Mouse (Mus musculus) frontal cortex, postnatal 10 days (tissue): Measurements from ENCODE around the gene Ubash3a.

Experiments used
- DNase-seq, 2 experiments: peaks; one replicate each; pipeline ENCODE4 v3.0.0; 2022; ENCODE audit warnings: low spot score in 2 of 2, mixed read lengths in 1 of 2

Gene Ubash3a

GRCm38 (mm10) chr17:31207771-31208334 lies at the start of gene Ubash3a:
Gene Ubash3a (plus strand): TSS chr17:31207873.
- DNase-seq, result no peak

GRCm38 (mm10) chr17:31157921-31158320 lies 49.8 kb upstream of the Ubash3a start:
- DNase-seq, result no peak

GRCm38 (mm10) chr17:31160291-31160690 lies 47.4 kb upstream of the Ubash3a start:
- no peak for DNase-seq

GRCm38 (mm10) chr17:31162607-31163006 lies 45.1 kb upstream of the Ubash3a start:
- DNase-seq, result no peak

GRCm38 (mm10) chr17:31163821-31164220 lies 43.9 kb upstream of the Ubash3a start:
- DNase-seq, result no peak

GRCm38 (mm10) chr17:31165127-31165526 lies 42.5 kb upstream of the Ubash3a start, which contains the start of gene Tff1:
Gene Tff1 (minus strand): TSS chr17:31165277.
- no peak for DNase-seq

- no peak for DNase-seq
Observed at GRCm38 (mm10) chr17:31169796-31170195, 37.9 kb upstream of the Ubash3a start.

GRCm38 (mm10) chr17:31176321-31176720 lies 31.4 kb upstream of the Ubash3a start:
- no peak for DNase-seq

- DNase-seq, result no peak
Observed at GRCm38 (mm10) chr17:31181490-31181889, 26.2 kb upstream of the Ubash3a start.

GRCm38 (mm10) chr17:31183180-31183974 lies 24.3 kb upstream of the Ubash3a start:
- peak in 1 of 2 experiments; percentile 10 for DNase-seq

GRCm38 (mm10) chr17:31184269-31184990 lies 23.2 kb upstream of the Ubash3a start:
- DNase-seq, result no peak

- DNase-seq, result peak; percentile 22 to 67
Observed at GRCm38 (mm10) chr17:31187370-31187769, 20.3 kb upstream of the Ubash3a start.

GRCm38 (mm10) chr17:31191825-31192224 lies 15.8 kb upstream of the Ubash3a start:
- DNase-seq, result no peak

- DNase-seq, result no peak
Observed at GRCm38 (mm10) chr17:31192663-31193062, 15.0 kb upstream of the Ubash3a start.

GRCm38 (mm10) chr17:31193360-31193759 lies 14.3 kb upstream of the Ubash3a start:
- no peak for DNase-seq

- DNase-seq, result no peak
Observed at GRCm38 (mm10) chr17:31195207-31195606, 12.5 kb upstream of the Ubash3a start.

- DNase-seq, result no peak
Observed at GRCm38 (mm10) chr17:31196283-31196682, 11.4 kb upstream of the Ubash3a start.

- DNase-seq, result no peak
Observed at GRCm38 (mm10) chr17:31198877-31199276, 8.8 kb upstream of the Ubash3a start, which contains the start of gene Tmprss3. Gene Tmprss3 (minus strand): TSS chr17:31198977.

GRCm38 (mm10) chr17:31208654-31209053 lies 981 bp downstream of the Ubash3a start:
- DNase-seq, result no peak

- no peak for DNase-seq
Observed at GRCm38 (mm10) chr17:31209376-31209930, 1.8 kb downstream of the Ubash3a start.

- DNase-seq, result no peak
Observed at GRCm38 (mm10) chr17:31210299-31210698, 2.6 kb downstream of the Ubash3a start.

- no peak for DNase-seq
Observed at GRCm38 (mm10) chr17:31211881-31212280, 4.2 kb downstream of the Ubash3a start.
